Mouse (Mus musculus) forebrain, embryonic 14.5 days (tissue): ENCODE results near the gene Olfr1502. TPM values are rescaled to one million over a fixed set of nuclear protein-coding genes. Genes with fewer than 3 reads are reported as not detected.
"Not testable (repeated sequence)": the region's sequence is repeated elsewhere in the genome, so short reads cannot be mapped to it uniquely, and the experiment has no call there.

Experiments
- ATAC-seq: fragments of 200-750 bp; cut with Nextera tagmentation; 2 replicates; pipeline ENCODE4 v1.8.0; 2017; ENCODE audit warnings: mild to moderate bottlenecking, moderate library complexity
- DNase-seq: peaks from one replicate; pipeline ENCODE4 v3.0.0-alpha.2; 2015; ENCODE audit warnings: low spot score
- H3K27ac ChIP-seq: fragments of 300-500 bp; sonication (generic); 2 replicates; pipeline ENCODE4 v1.5.1; 2014; ENCODE audit warnings: low read depth, mild to moderate bottlenecking, control low read depth, low read length, moderate library complexity
- H3K27me3 ChIP-seq: fragments of 300-500 bp; sonication (generic); replicated peaks from 2 replicates; pipeline ENCODE4 v1.6.1; 2014; ENCODE audit warnings: low read length, control low read depth, mixed read lengths; ENCODE audit not compliant: control insufficient read depth, insufficient read depth
- H3K36me3 ChIP-seq: fragments of 300-500 bp; sonication (generic); 2 replicates; pipeline ENCODE4 v1.6.1; 2014; ENCODE audit warnings: low read length, control low read depth; ENCODE audit not compliant: control insufficient read depth, insufficient read depth
- H3K4me1 ChIP-seq: fragments of 300-500 bp; sonication (generic); 2 replicates; pipeline ENCODE4 v1.6.1; 2014; ENCODE audit warnings: antibody characterized with exemption, low read length, control low read depth; ENCODE audit not compliant: control insufficient read depth, insufficient read depth
- H3K4me2 ChIP-seq: fragments of 300-500 bp; sonication (generic); 2 replicates; pipeline ENCODE4 v1.6.1; 2014; ENCODE audit warnings: mild to moderate bottlenecking, control low read depth, low read length
- H3K4me3 ChIP-seq: fragments of 300-500 bp; sonication (generic); 2 replicates; pipeline ENCODE4 v1.5.1; 2014; ENCODE audit warnings: low read depth, low read length, control low read depth
- H3K9ac ChIP-seq: fragments of 300-500 bp; sonication (generic); 2 replicates; pipeline ENCODE4 v1.6.1; 2014; ENCODE audit warnings: mild to moderate bottlenecking, low read length, control low read depth, moderate library complexity
- H3K9me3 ChIP-seq: fragments of 300-500 bp; sonication (generic); replicated peaks from 2 replicates; pipeline ENCODE4 v1.6.1; 2016; ENCODE audit warnings: low read length, control low read depth, mixed read lengths; ENCODE audit not compliant: control insufficient read depth
- WGBS: fragments of 180-500 bp; shearing (Covaris S2); extraction: QIAGEN DNeasy Blood & Tissue Kit; methylation state at CpG from one replicate; pipeline ENCODE4 v1.1.7; 2014; 5-methylcytosine and 5-hydroxymethylcytosine counted together
- polyA plus RNA-seq: library from polyadenylated mRNA; unstranded; fragments of >200 nt; fragmentation: Nextera tagmentation; extraction: Ambion mirVana; gene quantifications from 2 replicates; pipeline ENCODE4 v1.2.1, GENCODE M21; 2014

Olfr1502 gene
- not detected in 2 replicates for polyA plus RNA-seq

DNA sequence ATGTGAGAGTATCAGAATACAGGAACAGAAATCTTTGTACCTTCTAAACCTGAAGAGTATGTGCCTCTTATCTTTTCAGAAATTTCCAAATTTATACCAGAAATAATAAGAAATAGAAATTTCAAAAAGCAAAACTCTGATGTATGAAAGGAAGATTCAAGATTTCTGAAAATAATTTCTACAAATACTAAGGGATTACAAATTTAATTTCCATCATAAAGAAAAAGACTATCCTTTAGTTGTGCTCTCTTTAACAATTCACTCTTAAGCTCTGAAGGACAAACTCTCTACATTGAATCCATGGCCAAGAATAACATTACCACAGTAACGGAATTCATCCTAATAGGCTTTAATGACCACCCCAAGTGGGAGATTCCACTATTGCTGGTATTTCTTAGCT lies at the start of gene Olfr1502:
Olfr1502 (plus strand) TSS at position 301 of the 400 bp plus-strand sequence.
- Histone ChIP-seq H3K4me1 (no peaks in the 10 kb centered on the region), H3K9ac (no peak within 1 kb of the TSS), H3K4me2 (no peak within 1 kb of the TSS), H3K27ac (no peak within 1 kb of the TSS), H3K36me3 (no peaks in the 10 kb centered on the region), H3K9me3 (no peaks in the 10 kb centered on the region), H3K27me3 (no peaks in the 10 kb centered on the region), H3K4me3 (no peak within 1 kb of the TSS)
- DNase-seq (no peak), ATAC-seq (no peak)
- 93% methylated on average over 1 of the region's 1 CpGs for WGBS

- WGBS, result 59% methylated on average over 2 of the region's 2 CpGs
- ATAC-seq (no peak), DNase-seq (no peak)
- Histone ChIP-seq H3K4me3 (no peak overlapping the region), H3K4me2 (no peak overlapping the region), H3K36me3 (no peaks in the 10 kb centered on the region), H3K27ac (no peak overlapping the region), H3K9me3 (no peaks in the 10 kb centered on the region), H3K9ac (no peak overlapping the region), H3K27me3 (no peaks in the 10 kb centered on the region), H3K4me1 (no peaks in the 10 kb centered on the region)
These were observed 48.8 kb upstream of the Olfr1502 start for GRCm38 (mm10) chr19:13812823-13813222.

- Histone ChIP-seq H3K9ac (no peak overlapping the region), H3K9me3 (no peaks in the 10 kb centered on the region), H3K4me2 (no peak overlapping the region), H3K27ac (no peak overlapping the region), H3K36me3 (no peaks in the 10 kb centered on the region), H3K27me3 (no peaks in the 10 kb centered on the region), H3K4me3 (no peak overlapping the region), H3K4me1 (no peaks in the 10 kb centered on the region)
- WGBS, result 40% methylated on average over 5 of the region's 5 CpGs
- ATAC-seq, result no peak
- DNase-seq, result peak; percentile 53
These were observed 42.8 kb upstream of the Olfr1502 start for GRCm38 (mm10) chr19:13818827-13819226.

DNA sequence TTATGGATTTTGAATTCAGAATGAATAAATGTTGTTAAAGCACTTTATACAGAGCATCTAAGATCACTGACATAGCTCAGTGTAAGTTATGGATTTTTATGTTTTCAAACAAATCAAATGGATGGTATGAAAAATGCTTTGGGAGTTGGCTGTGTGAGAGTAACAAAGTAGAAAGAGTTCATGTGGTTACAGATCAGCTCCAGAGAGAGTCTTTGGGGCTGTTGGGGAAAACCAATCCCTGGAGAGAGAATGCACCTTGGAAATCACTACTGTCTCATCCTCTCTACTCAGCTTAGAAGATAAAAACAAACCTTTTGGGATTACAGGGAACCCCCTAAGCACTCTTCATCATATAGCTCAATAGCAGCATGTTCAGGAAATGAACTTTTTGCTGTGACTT lies 42.2 kb upstream of the Olfr1502 start, which contains the start of gene Olfr1499:
Olfr1499 (minus strand) TSS at position 101 of the 400 bp plus-strand sequence.
- Histone ChIP-seq H3K4me2 (no peak within 1 kb of the TSS), H3K4me3 (no peak within 1 kb of the TSS), H3K36me3 (no peaks in the 10 kb centered on the region), H3K9me3 (no peaks in the 10 kb centered on the region), H3K4me1 (no peaks in the 10 kb centered on the region), H3K9ac (no peak within 1 kb of the TSS), H3K27ac (no peak within 1 kb of the TSS), H3K27me3 (no peaks in the 10 kb centered on the region)
- ATAC-seq (no peak), DNase-seq (no peak)

GRCm38 (mm10) chr19:13820847-13821246 lies 40.7 kb upstream of the Olfr1502 start:
- Histone ChIP-seq H3K4me2 (no peak overlapping the region), H3K4me3 (no peak overlapping the region), H3K4me1 (no peaks in the 10 kb centered on the region), H3K9me3 (no peaks in the 10 kb centered on the region), H3K27me3 (no peaks in the 10 kb centered on the region), H3K9ac (no peak overlapping the region), H3K27ac (no peak overlapping the region), H3K36me3 (no peaks in the 10 kb centered on the region)
- 65% methylated on average over 5 of the region's 5 CpGs for WGBS
- ATAC-seq (no peak), DNase-seq (no peak)

- Histone ChIP-seq H3K27ac (no peak overlapping the region), H3K4me1 (no peaks in the 10 kb centered on the region), H3K4me3 (no peak overlapping the region), H3K9ac (no peak overlapping the region), H3K4me2 (no peak overlapping the region), H3K36me3 (no peaks in the 10 kb centered on the region), H3K9me3 (no peaks in the 10 kb centered on the region), H3K27me3 (no peaks in the 10 kb centered on the region)
- 81% methylated on average over 3 of the region's 3 CpGs for WGBS
- no peak for DNase-seq
- no peak for ATAC-seq
These were observed 33.1 kb upstream of the Olfr1502 start for GRCm38 (mm10) chr19:13828447-13828846.

DNA sequence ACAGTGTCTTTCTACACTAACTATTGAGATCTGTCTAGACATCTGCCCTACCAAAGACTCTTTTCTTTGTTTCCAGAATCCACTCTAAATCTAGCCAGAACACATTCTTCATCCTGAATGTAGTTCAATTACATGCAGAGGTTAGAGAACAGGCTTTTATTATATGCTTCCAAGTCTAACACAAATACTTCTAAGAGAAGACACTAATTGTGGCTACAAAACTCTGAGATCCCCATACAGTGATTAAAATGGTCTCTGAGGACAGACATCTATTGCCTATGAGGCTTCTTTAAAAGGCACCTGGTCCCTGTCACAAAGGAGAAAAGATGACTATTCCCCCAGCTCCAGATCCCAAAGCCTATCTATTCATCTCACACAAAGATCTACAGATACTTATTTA lies 31.2 kb upstream of the Olfr1502 start, which contains the start of gene Olfr1500:
Olfr1500 (minus strand) TSS at position 101 of the 400 bp plus-strand sequence.
- Histone ChIP-seq H3K27me3 (no peaks in the 10 kb centered on the region), H3K27ac (no peak within 1 kb of the TSS), H3K9me3 (no peaks in the 10 kb centered on the region), H3K4me1 (no peaks in the 10 kb centered on the region), H3K36me3 (no peaks in the 10 kb centered on the region), H3K9ac (no peak within 1 kb of the TSS), H3K4me3 (no peak within 1 kb of the TSS), H3K4me2 (no peak within 1 kb of the TSS)
- DNase-seq, result no peak
- no peak for ATAC-seq

- H3K4me1 ChIP-seq, ATAC-seq, H3K9ac ChIP-seq, H3K36me3 ChIP-seq, H3K4me2 ChIP-seq, H3K27ac ChIP-seq, DNase-seq, H3K9me3 ChIP-seq, H3K4me3 ChIP-seq, H3K27me3 ChIP-seq: not testable (repeated sequence)
These were observed 11.0 kb upstream of the Olfr1502 start, which contains the start of gene Olfr1501 for GRCm38 (mm10) chr19:13850592-13850991. TSS of gene Olfr1501 (minus strand) at chr19:13850692.

DNA sequence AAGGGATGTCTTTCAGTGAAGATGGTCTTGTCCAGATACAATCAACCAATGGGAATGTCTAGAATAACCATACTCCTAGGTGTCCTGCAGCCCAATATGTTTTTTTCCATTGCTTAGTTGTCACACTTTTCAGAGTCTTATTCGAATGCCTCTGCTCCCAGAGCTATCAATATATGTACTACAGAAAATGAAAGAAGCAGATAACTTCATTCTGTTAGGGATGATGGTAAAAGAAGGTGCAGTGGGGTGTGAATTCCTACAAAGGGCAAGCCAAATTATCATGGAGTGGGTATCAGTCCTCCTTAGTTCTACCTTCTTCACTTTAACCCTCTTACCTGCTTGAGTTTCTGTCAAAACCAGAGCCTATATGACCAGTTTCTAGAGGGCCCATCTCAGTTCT lies 36.2 kb downstream of the Olfr1502 start, which contains the start of gene Olfr1504:
Olfr1504 (minus strand) TSS at position 101 of the 400 bp plus-strand sequence.
- WGBS, result 57% methylated on average over 1 of the region's 1 CpGs

More for the DNA sequence above, 36.2 kb downstream of the Olfr1502 start, which contains the start of gene Olfr1504:
- H3K36me3 ChIP-seq, result no peaks in the 10 kb centered on the region
- no peaks in the 10 kb centered on the region for H3K27me3 ChIP-seq
- no peak within 1 kb of the TSS for H3K4me3 ChIP-seq
- ATAC-seq, result no peak
- no peak within 1 kb of the TSS for H3K9ac ChIP-seq
- no peak within 1 kb of the TSS for H3K4me2 ChIP-seq
- no peak for DNase-seq
- H3K27ac ChIP-seq, result no peak within 1 kb of the TSS
- H3K9me3 ChIP-seq, result no peaks in the 10 kb centered on the region
- no peaks in the 10 kb centered on the region for H3K4me1 ChIP-seq
